Comparison of ENCODE assay signal across 26 mouse cellular contexts in the genomic region with DNA sequence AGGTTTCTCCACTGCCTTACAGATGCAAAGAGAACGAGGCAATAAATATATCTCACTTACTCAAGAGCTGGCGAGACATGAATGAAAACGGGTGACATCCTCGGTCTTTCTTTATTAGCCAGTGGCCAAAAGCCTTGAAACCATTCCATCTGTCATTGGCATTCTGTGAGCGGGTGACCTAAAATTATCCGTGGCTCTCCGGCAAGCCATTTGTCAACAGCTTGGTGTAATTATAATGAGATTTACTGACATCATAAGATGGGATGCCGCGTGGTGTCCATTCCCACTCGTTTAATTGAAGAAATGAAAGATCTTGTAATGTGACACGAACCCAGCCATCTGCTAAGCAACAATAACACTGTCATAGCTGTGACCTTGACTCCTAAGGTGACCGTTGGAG. TPM values are rescaled to one million over a fixed set of nuclear protein-coding genes. Genes with fewer than 3 reads are reported as not detected.
DNase-seq lines count a peak whose midpoint lies in the region; TF ChIP-seq lines count a peak whose summit lies in the region.
"Had no signal": no experiment of that assay in that cellular context is flagged by ENCODE, and none has a peak within 500 bp of the region (broad histone marks: within the 10 kb centered on the region; RNA-seq: fewer than 3 reads in every experiment).

No protein-coding gene starts in this region.

- H3K9ac ChIP-seq in ES-Bruce4 (ENCODE audit: low read depth, poor library complexity, severe bottlenecking), result no peak overlapping the region
- H3K9ac ChIP-seq: forebrain, embryonic 12.5 days; hindbrain, embryonic 14.5 days; limb, embryonic 12.5 days; liver, embryonic 12.5 days; lung, embryonic 15.5 days had no signal

- no peak for TF ChIP-seq CTCF in ES-Bruce4 (IDR thresholded peaks at IDR 0.05; ENCODE audit: low read depth, low read length)

- peaks cover 4% of the 10 kb centered on the region for H3K4me1 ChIP-seq in ES-Bruce4 (ENCODE audit: control insufficient read depth, insufficient read depth, low read length)
- H3K4me1 ChIP-seq: forebrain, embryonic 12.5 days; limb, embryonic 12.5 days; lung, embryonic 15.5 days had no signal

- no peaks in the 10 kb centered on the region for H3K27me3 ChIP-seq in ES-Bruce4 (ENCODE audit: control insufficient read depth, insufficient read depth, low read length, poor library complexity, severe bottlenecking)

- DNase-seq in adrenal gland, adult 2 months, result peak; percentile 65
- no peak for DNase-seq in adrenal gland, postnatal 25 days
- DNase-seq in heart, adult 18-20 months, result peak; percentile 4 to 10
- no peak for DNase-seq in heart, postnatal 4 days
- DNase-seq in brain, adult 2 months (ENCODE audit: low read depth, low spot score), result peak; percentile 10
- no peak for DNase-seq in spleen, postnatal 36 days (ENCODE audit: low spot score in 2 of 2)
- DNase-seq: heart, postnatal 10 days; kidney, adult 9 months; right cerebral cortex, adult 18-20 months; thymus, postnatal 14 days had no signal

- H3K36me3 ChIP-seq in ES-Bruce4 (ENCODE audit: control insufficient read depth, insufficient read depth, low read length, poor library complexity, severe bottlenecking), result no peaks in the 10 kb centered on the region
- H3K36me3 ChIP-seq: forebrain, embryonic 12.5 days; G1E; limb, embryonic 12.5 days; liver, embryonic 12.5 days; lung, embryonic 15.5 days had no signal

- no peaks in the 10 kb centered on the region for H3K9me3 ChIP-seq in ES-Bruce4 (replicated peaks; ENCODE audit: control insufficient read depth, insufficient read depth, low read length, poor library complexity, severe bottlenecking)
- H3K9me3 ChIP-seq: forebrain, embryonic 12.5 days; G1E; limb, embryonic 12.5 days; liver, embryonic 12.5 days; lung, embryonic 15.5 days had no signal

- H3K27ac ChIP-seq in ES-Bruce4 (ENCODE audit: insufficient read depth, low read length), result 0 out of 2 replicates have a peak overlapping the region, but pooled peaks have one; percentile 25
- H3K27ac ChIP-seq: forebrain, embryonic 12.5 days; hindbrain, embryonic 14.5 days; limb, embryonic 12.5 days; liver, embryonic 12.5 days; lung, embryonic 15.5 days had no signal

- H3K4me3 ChIP-seq in ES-Bruce4 (ENCODE audit: low read depth, low read length), result no peak overlapping the region
- H3K4me3 ChIP-seq: forebrain, embryonic 12.5 days; limb, embryonic 12.5 days; liver, embryonic 12.5 days; lung, embryonic 15.5 days had no signal

- no peak for TF ChIP-seq EP300 in ES-Bruce4 (IDR thresholded peaks at IDR 0.05; ENCODE audit: insufficient read depth, low read depth, low read length)

- no peak for TF ChIP-seq POLR2A in ES-Bruce4 (IDR thresholded peaks at IDR 0.05; ENCODE audit: insufficient read depth, low read length)

RNA-seq across cellular contexts. Expression of a gene that starts 9.3 kb away (rescaled TPM):
- 1 to 10 TPM in 1 of 2 experiments, under 1 TPM in 1; 0.86 to 1.5 TPM for total RNA-seq in adrenal gland, adult 2 months (2021)
- not detected in 2 replicates for polyA plus RNA-seq in adrenal gland, adult 2 months (2012; rRNA removed)
- 0.76 and 1.7 TPM in 2 replicates for total RNA-seq in adrenal gland, postnatal 25 days (2021)
- under 1 TPM in 1 of 2 experiments, not detected in 1; 0.15 TPM for total RNA-seq in heart, adult 18-20 months (2021)
- under 1 TPM in 1 of 2 experiments, not detected in 1; 0.16 TPM for total RNA-seq in heart, postnatal 4 days (2021)
- not detected in 2 replicates for polyA plus RNA-seq in ES-Bruce4 (2011; ENCODE audit: insufficient read depth, insufficient read length, low read depth, missing spikeins)
- total RNA-seq: gastrocnemius, adult 8-10 months; heart, postnatal 10 days; layer of hippocampus, postnatal 14 days had no signal
- polyA plus RNA-seq: cortical plate, adult 2 months; embryonic facial prominence, embryonic 11.5 days; forebrain, embryonic 12.5 days; hindbrain, embryonic 14.5 days; intestine, embryonic 14.5 days; limb, embryonic 12.5 days; lung, embryonic 15.5 days; midbrain, embryonic 11.5 days; neural tube, embryonic 11.5 days; small intestine, adult 2 months had no signal

RNA-seq across cellular contexts. Expression of a gene that starts 42.0 kb away (rescaled TPM):
- 1 to 10 TPM; 1.8 to 1.9 TPM for total RNA-seq in adrenal gland, adult 2 months (2021)
- polyA plus RNA-seq in adrenal gland, adult 2 months (2012; rRNA removed), result 7.5 TPM in 2 replicates
- total RNA-seq in adrenal gland, postnatal 25 days (2021), result 2.8 and 3.0 TPM in 2 replicates
- total RNA-seq in heart, adult 18-20 months (2021), result under 1 TPM in 1 of 2 experiments, not detected in 1; 0.33 TPM
- total RNA-seq in heart, postnatal 4 days (2021), result under 1 TPM in 1 of 2 experiments, not detected in 1; 0.20 TPM
- 0.72 TPM in 1 of 2 replicates, not detected in the other for polyA plus RNA-seq in ES-Bruce4 (2011; ENCODE audit: insufficient read depth, insufficient read length, low read depth, missing spikeins)
- total RNA-seq: G1E; gastrocnemius, adult 8-10 months; heart, postnatal 10 days; layer of hippocampus, postnatal 14 days had no signal
- polyA plus RNA-seq: CD4-positive, CD25-positive, alpha-beta regulatory T cell, adult 4 months; G1E; liver, embryonic 12.5 days had no signal

RNA-seq across cellular contexts. Expression of a gene that starts 45.2 kb away (rescaled TPM):
- 100 to 1,000 TPM; 102 to 123 TPM for total RNA-seq in adrenal gland, adult 2 months (2021)
- polyA plus RNA-seq in adrenal gland, adult 2 months (2012; rRNA removed), result 115 and 137 TPM in 2 replicates
- total RNA-seq in adrenal gland, postnatal 25 days (2021), result 88.2 and 124 TPM in 2 replicates
- 10 to 100 TPM; 86.0 to 91.0 TPM for total RNA-seq in heart, adult 18-20 months (2021)
- total RNA-seq in heart, postnatal 4 days (2021), result 10 to 100 TPM; 77.6 to 82.3 TPM
- 26.9 and 30.2 TPM in 2 replicates for polyA plus RNA-seq in ES-Bruce4 (2011; ENCODE audit: insufficient read depth, insufficient read length, low read depth, missing spikeins)

RNA-seq across cellular contexts. Expression of a gene that starts 55.4 kb away (rescaled TPM):
- 10 to 100 TPM; 25.4 to 43.4 TPM for total RNA-seq in adrenal gland, adult 2 months (2021)
- polyA plus RNA-seq in adrenal gland, adult 2 months (2012; rRNA removed), result 11.7 and 16.6 TPM in 2 replicates
- total RNA-seq in adrenal gland, postnatal 25 days (2021), result 34.6 and 35.5 TPM in 2 replicates
- 10 to 100 TPM; 92.1 to 96.6 TPM for total RNA-seq in heart, adult 18-20 months (2021)
- 10 to 100 TPM; 50.3 to 53.0 TPM for total RNA-seq in heart, postnatal 4 days (2021)
- 11.2 and 11.7 TPM in 2 replicates for polyA plus RNA-seq in ES-Bruce4 (2011; ENCODE audit: insufficient read depth, insufficient read length, low read depth, missing spikeins)

RNA-seq across cellular contexts. Expression of a gene that starts 58.3 kb away (rescaled TPM):
- total RNA-seq in adrenal gland, adult 2 months (2021), result 100 to 1,000 TPM in 1 of 2 experiments, 10 to 100 TPM in 1; 95.7 to 101 TPM
- 108 and 118 TPM in 2 replicates for polyA plus RNA-seq in adrenal gland, adult 2 months (2012; rRNA removed)
- 87.5 and 89.3 TPM in 2 replicates for total RNA-seq in adrenal gland, postnatal 25 days (2021)
- total RNA-seq in heart, adult 18-20 months (2021), result 100 to 1,000 TPM; 181 to 183 TPM
- total RNA-seq in heart, postnatal 4 days (2021), result 10 to 100 TPM; 74.4 to 83.3 TPM
- 27.8 and 34.5 TPM in 2 replicates for polyA plus RNA-seq in ES-Bruce4 (2011; ENCODE audit: insufficient read depth, insufficient read length, low read depth, missing spikeins)

Comparison
In these comparisons a context has a peak if more than half of its experiments do, and no peak if none do; other contexts are left out.
1. DNase-seq: peak in adrenal gland, adult 2 months (single experiment), heart, adult 18-20 months (2 of 2) and brain, adult 2 months (single experiment); none in adrenal gland, postnatal 25 days (single experiment), heart, postnatal 4 days (single experiment) and spleen, postnatal 36 days (0 of 2).